Mouse (Mus musculus): ENCODE data around the gene Wfdc6b. TPM values are rescaled to one million over a fixed set of nuclear protein-coding genes. Genes with fewer than 3 reads are reported as not detected.
"Not testable (repeated sequence)": the region's sequence is repeated elsewhere in the genome, so short reads cannot be mapped to it uniquely, and the experiment has no call there.

Gene Wfdc6b
- polyA plus RNA-seq (2015; fragmentation: Nextera tagmentation; extraction: Ambion mirVana) = not detected in 2 replicates

GRCm38 (mm10) chr2:164613471-164613870, at the start of gene Wfdc6b, which contains the start of gene Wfdc8:
Gene Wfdc6b, plus strand, starts transcription at chr2:164613522.
Gene Wfdc8, minus strand, starts transcription at chr2:164613626.
- not testable (repeated sequence) for DNase-seq (ENCODE audit: low spot score); H3K36me3 ChIP-seq (ENCODE audit: control insufficient read depth, insufficient read depth, low read length); H3K27me3 ChIP-seq (ENCODE audit: control insufficient read depth, insufficient read depth, low read length); H3K27ac ChIP-seq (replicated peaks); H3K4me2 ChIP-seq (replicated peaks; ENCODE audit: low read depth); H3K4me1 ChIP-seq (replicated peaks; ENCODE audit: control insufficient read depth, insufficient read depth); H3K9me3 ChIP-seq (ENCODE audit: control insufficient read depth, low read length); H3K9ac ChIP-seq (ENCODE audit: low read length); H3K4me3 ChIP-seq (ENCODE audit: low read depth, low read length); ATAC-seq (ENCODE audit: low FRiP score, low TSS enrichment)
- 44% methylated on average over 8 of the region's 8 CpGs for whole genome bisulfite sequencing

GRCm38 (mm10) chr2:164564346-164564745, 49.0 kb upstream of the Wfdc6b start:
- 71% methylated on average over 5 of the region's 5 CpGs for WGBS
- no peak for TF ChIP-seq CTCF (IDR thresholded peaks at IDR 0.05; ENCODE audit: low read depth)
- no peak for TF ChIP-seq EP300 (optimal IDR thresholded peaks at IDR 0.05)
- no peaks in the 10 kb centered on the region for H3K27me3 ChIP-seq (ENCODE audit: control insufficient read depth, insufficient read depth, low read length)
- ATAC-seq (ENCODE audit: low FRiP score, low TSS enrichment) (no peak), DNase-seq (ENCODE audit: low spot score) (no peak)
- no peak overlapping the region for H3K27ac ChIP-seq (replicated peaks)
- H3K4me2 ChIP-seq (replicated peaks; ENCODE audit: low read depth) = peak overlapping the region; percentile 81; the same call in 1 of the 2 replicates
- H3K4me3 ChIP-seq (ENCODE audit: low read depth, low read length) = no peak overlapping the region
- no peak overlapping the region for H3K9ac ChIP-seq (ENCODE audit: low read length)
- H3K4me1 ChIP-seq (replicated peaks; ENCODE audit: control insufficient read depth, insufficient read depth) = 0 out of 2 replicates have a peak, but pooled peaks cover 4% of the 10 kb centered on the region
- no peaks in the 10 kb centered on the region for H3K36me3 ChIP-seq (ENCODE audit: control insufficient read depth, insufficient read depth, low read length)
- H3K9me3 ChIP-seq (ENCODE audit: control insufficient read depth, low read length) = no peaks in the 10 kb centered on the region

DNA sequence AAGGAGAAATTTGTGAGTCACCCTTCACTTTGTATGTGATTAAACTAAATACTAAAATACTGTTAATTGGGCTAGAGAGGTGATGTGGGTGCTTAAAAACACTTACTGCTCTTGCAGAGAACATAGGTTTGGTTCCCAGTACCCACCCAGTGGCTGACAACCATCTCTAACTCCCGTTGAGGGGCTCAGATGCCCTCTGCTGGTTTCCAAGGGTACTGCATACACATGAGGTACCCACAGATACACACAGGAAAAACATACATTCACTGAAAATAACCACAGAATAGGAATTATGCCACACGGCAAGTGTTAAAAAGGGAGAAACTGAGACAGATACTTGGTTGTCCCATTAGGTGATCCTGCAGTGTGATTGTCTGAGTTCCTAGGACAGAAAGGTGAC, 46.3 kb upstream of the Wfdc6b start:
- DNase-seq (ENCODE audit: low spot score) (no peak), ATAC-seq (ENCODE audit: low FRiP score, low TSS enrichment) (no peak)
- 91% methylated on average over 2 of the region's 2 CpGs for WGBS
- Histone ChIP-seq H3K27ac (replicated peaks) (no peak overlapping the region), H3K9ac (ENCODE audit: low read length) (no peak overlapping the region), H3K4me2 (replicated peaks; ENCODE audit: low read depth) (no peak overlapping the region), H3K9me3 (ENCODE audit: control insufficient read depth, low read length) (no peaks in the 10 kb centered on the region), H3K4me3 (ENCODE audit: low read depth, low read length) (no peak overlapping the region), H3K27me3 (ENCODE audit: control insufficient read depth, insufficient read depth, low read length) (no peaks in the 10 kb centered on the region), H3K36me3 (ENCODE audit: control insufficient read depth, insufficient read depth, low read length) (no peaks in the 10 kb centered on the region), H3K4me1 (replicated peaks; ENCODE audit: control insufficient read depth, insufficient read depth) (0 out of 2 replicates have a peak, but pooled peaks cover 4% of the 10 kb centered on the region)
- TF ChIP-seq CTCF (IDR thresholded peaks at IDR 0.05; ENCODE audit: low read depth) (peak; percentile 55), EP300 (optimal IDR thresholded peaks at IDR 0.05) (no peak)

DNA sequence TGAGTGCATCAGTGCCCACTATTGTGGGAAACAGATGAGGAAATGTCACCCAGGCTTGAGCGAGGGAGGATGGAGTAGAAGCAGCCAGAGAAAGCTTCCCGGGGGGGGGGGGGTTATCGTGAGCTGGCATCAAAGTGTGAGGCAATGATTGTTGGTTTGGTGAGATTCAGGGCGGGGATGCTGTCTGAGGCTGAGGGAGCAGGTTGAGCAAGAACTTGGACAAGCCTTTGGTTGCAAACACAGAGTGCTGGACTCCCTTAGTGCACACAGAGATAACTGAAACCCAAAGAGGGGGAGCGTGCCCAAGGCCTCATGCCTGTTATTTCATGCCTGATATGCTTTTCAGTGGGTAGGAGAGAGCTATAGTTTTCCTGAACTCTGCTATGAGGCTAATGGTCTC, 45.9 kb upstream of the Wfdc6b start:
- Histone ChIP-seq H3K9ac (ENCODE audit: low read length) (no peak overlapping the region), H3K4me2 (replicated peaks; ENCODE audit: low read depth) (no peak overlapping the region), H3K9me3 (ENCODE audit: control insufficient read depth, low read length) (no peaks in the 10 kb centered on the region), H3K27me3 (ENCODE audit: control insufficient read depth, insufficient read depth, low read length) (no peaks in the 10 kb centered on the region), H3K4me3 (ENCODE audit: low read depth, low read length) (no peak overlapping the region), H3K27ac (replicated peaks) (no peak overlapping the region), H3K36me3 (ENCODE audit: control insufficient read depth, insufficient read depth, low read length) (no peaks in the 10 kb centered on the region), H3K4me1 (replicated peaks; ENCODE audit: control insufficient read depth, insufficient read depth) (0 out of 2 replicates have a peak, but pooled peaks cover 4% of the 10 kb centered on the region)
- DNase-seq (ENCODE audit: low spot score) (no peak), ATAC-seq (ENCODE audit: low FRiP score, low TSS enrichment) (no peak)
- no peak for TF ChIP-seq EP300 (optimal IDR thresholded peaks at IDR 0.05)
- TF ChIP-seq CTCF (IDR thresholded peaks at IDR 0.05; ENCODE audit: low read depth) = no peak
- WGBS = 74% methylated on average over 5 of the region's 5 CpGs

DNA sequence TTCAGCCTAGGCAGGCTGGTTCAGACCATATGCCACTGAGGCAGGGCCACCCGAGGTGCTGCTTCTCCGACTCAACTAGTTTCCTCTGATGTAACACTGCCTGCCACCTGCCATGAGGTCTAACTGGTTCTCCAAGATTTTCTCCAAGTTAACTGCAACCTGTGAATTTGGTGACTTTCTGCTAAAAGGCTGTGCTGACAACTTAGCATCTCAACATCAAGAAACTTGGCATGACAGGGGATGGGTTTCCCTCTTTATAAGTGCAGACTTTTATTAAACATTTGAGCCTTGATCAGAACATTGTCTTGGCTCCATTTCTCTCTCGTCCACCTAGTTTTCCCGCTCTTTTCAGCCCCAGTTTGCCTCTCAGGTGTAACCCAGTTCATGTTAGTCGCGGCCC, 40.0 kb upstream of the Wfdc6b start, which contains the start of gene Spint3:
Spint3 (minus strand) TSS at position 101 of the 400 bp plus-strand sequence.
- WGBS = 81% methylated on average over 6 of the region's 6 CpGs
- H3K9ac ChIP-seq (ENCODE audit: low read length); H3K27ac ChIP-seq (replicated peaks); H3K4me2 ChIP-seq (replicated peaks; ENCODE audit: low read depth); H3K4me1 ChIP-seq (replicated peaks; ENCODE audit: control insufficient read depth, insufficient read depth); DNase-seq (ENCODE audit: low spot score); H3K4me3 ChIP-seq (ENCODE audit: low read depth, low read length); ATAC-seq (ENCODE audit: low FRiP score, low TSS enrichment); H3K27me3 ChIP-seq (ENCODE audit: control insufficient read depth, insufficient read depth, low read length); H3K36me3 ChIP-seq (ENCODE audit: control insufficient read depth, insufficient read depth, low read length); H3K9me3 ChIP-seq (ENCODE audit: control insufficient read depth, low read length): not testable (repeated sequence)

DNA sequence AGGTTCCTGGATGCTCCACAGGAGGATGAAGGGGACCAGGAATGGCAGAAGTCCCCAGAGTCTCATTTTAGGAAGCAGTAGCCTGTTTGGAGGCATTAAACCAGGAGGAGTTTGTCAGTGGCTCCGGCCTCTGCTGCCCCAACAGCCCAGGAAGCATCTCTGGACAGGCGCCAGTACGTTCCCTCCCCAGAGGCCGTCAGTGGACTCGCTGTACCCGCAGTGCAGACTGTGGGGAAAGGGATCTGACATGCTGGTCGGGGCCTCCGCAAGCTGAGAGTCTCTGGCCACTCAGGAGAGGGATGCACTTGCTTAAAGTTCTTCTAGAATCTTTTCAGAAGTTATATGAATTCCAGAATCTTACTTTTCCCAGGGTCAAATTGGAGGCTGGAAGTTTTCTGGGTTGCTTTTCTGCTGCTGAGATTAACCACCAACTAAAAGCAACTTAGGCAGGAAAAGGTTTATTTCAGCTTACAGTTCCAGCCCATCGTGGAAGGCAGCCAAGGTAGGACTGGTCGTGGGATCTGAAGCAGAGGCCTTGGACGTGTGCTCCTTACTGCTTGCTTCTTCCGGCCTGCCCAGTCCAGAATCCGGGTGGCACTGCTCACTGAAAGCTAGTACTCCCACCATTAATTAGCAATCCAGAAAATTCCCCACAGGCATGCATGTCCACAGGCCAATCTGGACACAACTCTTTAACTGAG, 28.1 kb upstream of the Wfdc6b start, which contains the start of gene Wfdc6a:
Wfdc6a (minus strand) TSS at position 423 of the 701 bp plus-strand sequence.
- not testable (repeated sequence) for DNase-seq (ENCODE audit: low spot score); H3K9ac ChIP-seq (ENCODE audit: low read length); H3K36me3 ChIP-seq (ENCODE audit: control insufficient read depth, insufficient read depth, low read length); ATAC-seq (ENCODE audit: low FRiP score, low TSS enrichment); H3K4me2 ChIP-seq (replicated peaks; ENCODE audit: low read depth); H3K4me3 ChIP-seq (ENCODE audit: low read depth, low read length); H3K27me3 ChIP-seq (ENCODE audit: control insufficient read depth, insufficient read depth, low read length); H3K4me1 ChIP-seq (replicated peaks; ENCODE audit: control insufficient read depth, insufficient read depth); H3K9me3 ChIP-seq (ENCODE audit: control insufficient read depth, low read length)
- WGBS = 26% methylated on average over 13 of the region's 13 CpGs
- 0 out of 2 replicates have a peak within 1 kb of the TSS, but pooled peaks have one; percentile 1 for H3K27ac ChIP-seq (replicated peaks)

All from stomach, postnatal 0 days (tissue).